Mouse (Mus musculus) bone marrow macrophage, adult 2 months (primary cell): ENCODE results near the gene Pyroxd2.

Source experiments
- CTCF ChIP-seq: IDR thresholded peaks from 2 replicates; pipeline ENCODE4 v1.5.1; 2012; ENCODE audit warnings: low read depth, mild to moderate bottlenecking, low read length, moderate library complexity
- POLR2A ChIP-seq: IDR thresholded peaks from 2 replicates; pipeline ENCODE4 v1.6.1; 2012; ENCODE audit warnings: mild to moderate bottlenecking, low read depth, low read length, borderline replicate concordance

DNA sequence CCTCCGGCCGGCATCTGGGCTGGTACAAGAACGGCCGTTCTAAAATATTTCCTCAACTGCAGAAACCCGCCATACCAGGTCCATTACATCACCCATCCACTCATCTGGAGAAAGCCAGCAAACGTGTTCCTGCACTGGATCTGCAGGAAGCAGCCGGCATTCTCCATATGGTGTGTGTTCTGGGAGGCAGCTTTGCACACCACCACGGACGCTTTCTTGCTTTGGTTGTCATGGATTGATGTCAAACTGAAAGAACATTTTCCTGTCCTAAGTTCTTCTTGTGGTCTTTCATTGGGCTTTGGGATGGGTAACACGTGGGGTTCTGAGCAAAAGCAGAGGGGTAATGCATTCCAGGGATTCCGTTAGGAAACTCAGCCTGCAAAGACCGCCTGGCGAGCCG is 10.7 kb downstream of the Pyroxd2 start:
- no peak for TF ChIP-seq CTCF
- no peak for TF ChIP-seq POLR2A
